Mouse (Mus musculus) cerebellum, adult 8-10 months (tissue): ENCODE data around the gene Clic3.

Experiments
- DNase-seq: peaks from one replicate; pipeline ENCODE4 v3.0.0; 2022

The Clic3 gene

DNA sequence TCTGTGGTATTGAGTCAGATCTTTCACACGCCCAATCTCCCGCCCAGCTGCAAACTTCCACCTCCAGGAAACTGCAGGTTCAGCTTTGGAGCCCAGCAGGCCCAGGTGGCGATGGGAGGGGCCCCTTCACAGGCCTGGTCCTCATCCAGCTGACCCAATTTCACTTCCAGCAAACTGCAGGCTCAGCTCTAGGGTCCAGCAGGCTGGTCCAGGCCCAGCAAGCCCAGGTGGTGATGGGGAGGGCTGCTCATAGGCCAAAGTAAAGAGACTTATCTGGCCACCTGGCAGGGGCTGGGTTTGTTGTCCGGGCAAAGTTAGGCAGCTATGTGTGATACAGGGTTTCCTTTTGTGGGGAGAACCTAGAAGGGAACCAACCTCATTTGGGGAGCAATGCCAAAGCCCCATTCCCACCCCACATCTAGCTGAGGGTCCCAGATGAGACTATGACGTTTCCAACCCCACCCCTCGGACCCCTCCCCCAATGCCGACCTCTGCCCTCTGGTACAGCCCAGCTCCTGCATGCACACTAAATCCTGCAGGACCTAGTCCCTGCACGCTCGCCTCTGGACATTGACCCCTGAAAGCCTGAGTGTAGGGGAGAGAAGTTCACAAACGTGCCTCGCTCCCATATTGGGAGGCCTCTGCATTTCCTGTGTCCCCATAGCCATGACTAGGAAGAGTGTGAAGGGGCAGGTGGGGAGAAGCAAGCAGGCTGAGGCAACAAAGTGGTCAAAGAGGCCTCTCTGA, 28.4 kb downstream of the Clic3 start:
- DNase-seq: peak; percentile 95

DNA sequence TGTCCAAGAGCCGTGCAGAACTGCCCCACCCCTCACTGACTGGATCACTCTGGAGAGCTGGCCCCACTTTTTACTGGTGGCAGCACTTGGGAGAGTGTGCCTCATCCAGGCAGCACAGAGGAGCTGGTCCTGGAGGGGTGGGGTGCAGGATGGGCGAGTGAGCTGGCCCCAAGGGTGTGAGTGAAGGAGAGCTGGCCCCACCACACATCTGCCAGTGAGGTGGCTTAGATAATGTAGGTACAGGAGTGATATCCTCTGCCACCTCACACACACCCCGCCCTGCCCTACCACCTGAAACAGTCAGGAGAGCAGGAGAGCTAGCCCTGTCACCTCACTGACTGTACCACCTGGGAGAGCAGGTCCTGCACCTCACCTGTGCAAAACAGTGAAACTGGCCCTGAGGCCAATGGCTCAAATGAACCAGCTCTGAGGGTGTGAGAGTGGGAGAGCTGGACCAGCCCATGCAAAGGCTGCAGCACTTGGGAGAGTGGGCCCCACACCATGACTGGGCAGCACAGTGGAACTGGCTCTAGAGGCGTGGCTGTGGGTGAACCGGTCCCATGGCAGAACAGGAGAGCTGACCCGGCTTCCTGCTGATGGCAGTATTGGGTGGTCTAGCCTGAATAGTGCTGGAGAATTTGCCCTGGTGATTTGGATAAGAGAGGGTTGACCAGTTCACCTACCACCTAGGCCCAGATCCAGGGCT, 31.5 kb downstream of the Clic3 start:
- no peak for DNase-seq

DNA sequence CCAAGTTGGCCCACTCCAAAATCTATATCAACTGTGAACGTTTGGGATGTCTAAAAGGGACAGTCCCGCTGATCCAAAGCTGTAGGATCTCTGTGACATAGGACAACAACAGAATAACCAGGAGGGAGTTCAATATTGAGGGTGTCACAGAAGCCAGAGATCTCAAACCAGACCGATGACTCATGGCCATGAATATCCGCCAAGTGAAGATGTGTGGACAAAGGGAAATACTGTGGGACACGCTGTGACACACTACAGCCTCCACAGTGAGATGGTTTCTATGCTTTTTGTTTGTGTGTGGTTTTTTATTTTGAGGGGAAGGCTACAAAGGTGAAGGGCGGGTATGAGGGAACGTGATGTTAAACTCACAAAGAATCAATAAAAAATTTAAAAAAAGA, 32.0 kb downstream of the Clic3 start:
- peak; percentile 65 for DNase-seq

DNA sequence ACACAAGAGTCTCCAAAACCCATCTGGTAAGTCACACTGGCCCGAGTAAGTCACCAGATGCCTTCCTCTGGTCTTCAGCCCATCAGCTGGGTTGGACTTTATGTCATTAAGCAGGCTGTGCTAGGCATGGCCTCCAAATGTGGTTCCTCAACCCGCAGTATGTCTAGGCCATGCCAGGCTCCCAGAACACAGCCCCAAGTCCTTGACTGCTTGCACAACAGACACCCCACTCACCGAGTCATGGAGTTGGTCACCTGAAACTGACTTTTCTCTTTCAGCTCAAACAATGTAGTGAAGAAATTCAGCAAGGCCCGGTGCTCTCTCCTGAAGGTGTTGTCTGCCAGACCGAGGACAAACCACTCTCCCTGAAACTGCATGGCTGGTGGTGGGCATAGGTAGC, 36.4 kb downstream of the Clic3 start:
- no peak for DNase-seq

DNA sequence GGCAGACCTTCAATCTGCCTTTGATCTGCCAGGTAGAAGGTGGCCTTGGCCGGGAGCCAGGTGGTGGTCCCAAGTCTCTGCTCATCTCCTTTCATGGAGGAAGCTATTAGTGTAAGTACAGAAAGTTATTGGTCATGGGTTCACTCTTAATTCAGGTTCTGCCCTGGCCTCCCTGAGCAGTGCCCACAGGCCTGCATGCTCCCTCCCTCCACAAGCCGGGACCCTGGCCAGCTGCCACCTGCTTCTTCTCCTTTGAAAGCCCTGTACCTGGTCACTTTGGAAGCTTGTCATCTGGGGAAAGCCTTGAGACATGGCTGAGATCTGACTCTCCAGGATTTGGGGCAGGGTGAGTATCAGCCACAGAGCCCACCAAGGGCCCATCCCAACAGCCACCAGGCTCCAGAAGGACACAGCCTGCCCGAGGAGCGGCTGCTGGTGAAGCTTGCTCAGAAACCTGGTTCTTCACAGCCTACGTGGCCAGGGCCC, 36.9 kb downstream of the Clic3 start, which contains the start of gene Lcn12:
Lcn12 (minus strand) TSS at position 436 of the 486 bp plus-strand sequence.
- peak; percentile 79 for DNase-seq

DNA sequence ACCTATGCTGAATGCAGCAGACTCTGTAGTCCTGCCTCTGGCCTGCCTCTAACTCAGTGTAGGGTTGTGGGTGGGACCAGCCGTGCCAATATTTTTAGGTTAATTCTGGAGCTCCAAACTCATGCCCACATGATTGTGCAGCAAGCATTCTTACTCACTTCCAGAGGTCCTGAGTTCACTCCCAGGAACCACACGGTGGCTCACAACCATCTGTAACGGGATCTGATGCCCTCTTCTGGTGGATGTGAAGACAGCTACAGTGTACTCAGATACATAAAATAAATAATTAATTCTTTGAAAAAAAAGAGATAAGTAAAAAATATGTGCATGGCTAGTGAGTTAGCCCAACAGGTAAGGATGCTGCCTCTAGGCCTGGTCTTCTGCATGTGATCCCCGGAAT, 39.8 kb downstream of the Clic3 start:
- DNase-seq: peak; percentile 54

DNA sequence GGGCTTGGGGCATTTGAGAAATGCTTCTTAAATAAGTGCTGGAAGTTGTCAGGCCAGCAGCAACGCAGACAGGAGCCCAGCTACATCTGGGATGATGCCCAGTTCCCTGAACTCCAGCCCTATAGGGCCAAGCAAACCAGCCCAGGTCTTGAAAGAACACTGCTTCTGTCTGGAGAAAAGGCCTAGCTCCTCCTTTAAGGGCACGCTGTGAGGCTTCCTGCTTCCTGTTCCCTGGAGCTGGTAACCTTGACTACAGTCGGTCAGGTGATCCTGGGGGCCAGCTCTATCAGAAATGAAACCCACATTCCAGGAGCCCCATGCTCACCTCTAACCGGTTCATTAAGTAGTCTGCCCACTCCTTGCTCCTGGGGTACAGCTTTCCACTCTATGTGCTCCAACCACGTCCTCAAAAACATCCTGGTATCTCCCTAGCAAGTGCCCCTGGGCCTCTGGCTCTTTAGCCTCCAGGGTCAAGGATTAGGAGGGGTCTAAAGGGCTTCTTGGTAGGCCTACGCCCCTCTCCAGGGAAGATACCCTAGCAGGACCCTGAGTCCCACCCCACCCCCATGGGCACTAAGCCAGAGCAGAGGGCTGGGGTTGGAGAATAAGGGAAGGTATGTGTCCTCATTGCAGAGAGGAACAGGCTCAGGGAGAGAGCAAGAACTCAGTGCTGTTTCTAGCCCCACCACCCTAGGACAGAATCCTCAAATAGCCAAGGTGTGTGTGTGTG, 41.4 kb downstream of the Clic3 start:
- peak; percentile 34 for DNase-seq

DNA sequence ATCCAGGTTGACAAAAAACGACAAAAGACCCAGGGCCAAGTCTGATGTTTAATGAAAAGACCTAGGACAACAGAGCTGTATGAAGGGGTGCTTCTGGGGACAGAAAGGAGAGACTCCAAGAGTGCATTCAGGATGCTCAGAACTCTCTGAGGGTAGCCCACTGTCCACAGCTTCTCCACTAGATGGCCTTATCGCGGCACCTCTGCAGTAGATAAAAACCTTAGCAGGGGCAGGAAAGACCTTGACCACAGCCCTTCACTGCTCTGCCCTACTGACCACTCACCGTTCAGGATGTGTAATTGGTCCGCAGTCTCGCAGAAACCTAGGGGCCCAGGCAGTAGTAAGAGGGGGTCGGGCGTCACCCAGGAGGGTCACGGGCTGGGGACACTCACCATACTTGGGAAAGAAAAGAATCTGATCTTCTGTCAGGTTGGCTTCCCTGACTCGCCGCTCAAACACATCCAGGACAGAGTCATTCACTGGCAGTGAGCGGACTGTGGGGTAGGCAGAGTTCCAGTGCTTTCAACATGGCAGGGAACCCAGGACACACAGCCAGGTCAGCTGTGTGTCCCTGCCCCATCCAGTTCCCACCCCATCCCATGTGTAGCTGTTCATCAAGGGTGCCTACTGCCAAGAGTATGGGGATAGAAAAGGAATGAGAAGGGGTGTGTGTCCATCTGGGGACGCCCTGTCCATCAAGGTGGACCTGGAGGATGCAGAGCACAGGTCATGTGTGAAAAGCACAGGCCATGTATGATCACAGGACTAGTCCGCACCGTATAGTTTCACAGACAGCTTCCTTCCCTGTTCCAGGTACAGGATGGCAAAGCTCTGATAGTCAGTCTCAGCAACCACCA, 42.2 kb downstream of the Clic3 start:
- DNase-seq: peak; percentile 25

DNA sequence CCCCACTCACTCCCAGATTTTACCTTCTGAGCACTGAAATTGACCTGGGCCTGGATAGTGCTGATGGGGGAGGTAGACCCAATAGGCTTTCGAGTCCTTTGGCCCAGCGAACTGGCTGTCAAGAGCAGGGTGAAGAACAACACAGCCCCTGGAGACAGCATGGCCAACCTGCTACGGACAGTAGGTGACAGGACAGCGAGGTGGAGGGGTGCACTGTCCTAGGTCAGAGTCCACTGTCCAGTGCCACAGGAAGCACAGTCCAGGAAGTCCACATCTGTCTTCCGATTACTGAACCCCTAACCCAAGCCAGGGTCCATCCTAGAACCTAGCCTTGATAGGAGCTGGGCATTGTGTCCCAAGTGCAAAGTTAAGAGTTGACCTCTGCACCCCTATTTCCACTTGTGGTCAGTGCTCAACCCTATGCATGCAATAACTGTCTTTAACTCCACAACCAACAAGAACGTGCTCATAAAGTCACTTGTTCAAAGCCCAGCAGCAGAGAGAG, 43.5 kb downstream of the Clic3 start:
- no peak for DNase-seq

DNA sequence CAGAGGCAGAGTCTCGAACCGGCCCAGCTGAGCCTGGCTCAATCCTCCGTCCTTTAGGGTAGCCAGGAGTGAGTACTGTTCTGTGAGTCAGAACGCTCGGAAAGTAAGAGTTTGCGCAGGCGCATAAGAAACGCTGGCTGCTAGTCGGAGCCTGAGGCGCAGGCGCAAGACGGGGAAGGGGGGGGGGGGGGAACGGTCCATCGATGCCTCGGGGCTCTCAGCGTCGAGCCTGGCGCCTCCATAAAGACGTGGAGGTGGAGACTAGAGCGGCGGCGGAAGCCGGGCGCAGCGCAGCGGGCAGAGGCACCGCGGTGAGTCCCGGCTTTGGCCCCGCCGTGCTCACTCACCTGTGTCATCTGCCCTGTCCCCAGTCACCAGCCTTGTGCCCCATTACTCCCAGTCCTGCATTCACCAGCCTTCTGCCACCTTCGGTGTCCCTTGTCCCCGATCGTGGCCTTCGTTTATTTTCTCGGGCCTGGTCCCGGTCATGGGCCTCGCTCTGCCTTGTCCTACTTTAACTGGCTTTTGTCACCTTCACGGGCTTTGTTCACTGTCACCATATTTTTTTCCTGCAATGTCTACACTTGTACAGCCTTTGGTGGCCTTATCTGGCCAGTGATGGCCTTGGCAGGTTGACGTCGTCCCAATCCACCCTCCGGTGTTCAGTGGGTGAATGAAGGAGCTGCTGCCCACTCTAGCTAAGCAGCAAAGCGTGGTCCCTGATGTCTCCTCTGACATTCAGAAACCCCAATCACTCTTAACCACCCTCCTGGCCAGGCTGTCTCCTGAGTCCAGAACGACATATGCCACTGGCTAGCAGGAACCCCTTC, 44.2 kb downstream of the Clic3 start, which contains the start of gene Fbxw5:
Fbxw5 (plus strand) TSS at position 175 of the 830 bp plus-strand sequence.
- peak; percentile 81 for DNase-seq

DNA sequence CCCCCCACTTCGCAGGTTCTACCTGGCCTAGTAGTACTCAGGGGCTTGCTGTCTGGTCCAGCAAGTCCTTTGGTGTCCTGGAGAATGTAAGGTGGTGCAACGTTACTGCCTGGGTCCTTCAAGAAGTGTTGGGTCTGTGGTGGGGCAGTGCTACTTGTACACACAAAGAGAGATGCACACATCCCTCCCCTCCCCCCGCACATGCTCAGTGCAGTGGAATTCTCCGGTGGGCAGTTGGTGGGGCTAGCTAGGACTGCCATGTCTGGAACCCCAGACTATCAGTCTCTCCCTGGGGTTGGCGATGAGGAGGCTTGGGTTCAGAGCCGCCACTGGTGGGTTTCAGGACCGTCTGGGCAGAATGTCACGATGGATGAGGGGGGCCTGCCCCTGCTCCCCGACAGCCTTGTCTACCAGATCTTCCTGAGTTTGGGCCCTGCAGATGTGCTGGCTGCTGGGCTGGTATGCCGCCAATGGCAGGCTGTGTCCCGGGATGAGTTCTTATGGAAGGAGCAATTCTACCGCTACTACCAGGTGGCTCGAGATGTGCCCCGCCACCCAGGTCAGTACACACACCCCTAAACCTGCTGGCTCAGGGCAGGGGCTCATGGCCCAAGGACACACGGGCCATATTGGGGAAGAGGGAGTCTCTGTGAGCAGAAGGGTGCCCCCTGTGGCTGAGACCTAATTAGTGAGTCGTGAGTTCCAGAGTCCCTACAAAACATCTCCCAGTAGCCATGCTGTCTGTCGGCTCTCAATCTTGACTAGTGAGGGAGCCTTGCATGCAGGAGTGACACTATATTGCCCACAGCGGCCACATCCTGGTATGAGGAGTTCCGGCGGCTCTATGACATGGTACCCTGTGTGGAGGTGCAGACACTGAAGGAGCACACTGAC, 45.2 kb downstream of the Clic3 start, which contains the start of gene C8g:
C8g (minus strand) TSS at position 127 of the 894 bp plus-strand sequence.
- DNase-seq: peak; percentile 52

DNA sequence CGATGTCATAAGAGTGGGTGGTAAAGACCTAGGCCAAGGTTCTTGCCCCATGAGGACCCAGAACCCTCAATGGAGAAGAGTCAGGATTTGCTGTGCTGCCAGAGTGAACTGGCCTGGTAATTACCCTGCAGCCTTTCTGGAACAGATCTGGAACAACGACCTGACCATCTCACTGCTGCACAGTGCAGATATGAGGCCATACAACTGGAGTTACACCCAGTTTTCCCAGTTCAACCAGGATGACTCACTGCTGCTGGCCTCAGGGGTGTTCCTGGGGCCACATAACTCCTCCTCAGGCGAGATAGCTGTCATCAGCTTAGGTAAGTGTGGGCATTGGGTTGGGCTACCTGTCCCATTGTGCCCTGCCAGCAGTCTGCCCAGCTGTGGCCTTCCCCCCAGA, 46.1 kb downstream of the Clic3 start:
- DNase-seq: no peak

DNA sequence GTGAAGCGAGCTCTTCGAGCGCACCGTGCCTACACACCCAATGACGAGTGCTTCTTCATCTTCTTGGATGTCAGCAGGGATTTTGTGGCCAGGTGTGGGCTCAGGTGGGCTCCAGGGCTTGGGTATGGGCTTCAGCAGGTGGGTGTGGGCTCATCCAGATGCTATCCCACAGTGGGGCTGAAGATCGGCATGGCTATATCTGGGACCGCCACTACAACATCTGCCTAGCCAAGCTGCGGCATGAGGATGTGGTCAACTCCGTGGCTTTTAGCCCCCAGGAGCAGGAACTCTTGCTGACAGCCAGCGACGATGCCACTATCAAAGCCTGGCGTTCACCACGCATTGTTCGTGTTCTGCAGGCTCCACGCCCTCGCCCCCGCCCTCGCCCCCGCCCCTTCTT, 47.9 kb downstream of the Clic3 start:
- DNase-seq: no peak

DNA sequence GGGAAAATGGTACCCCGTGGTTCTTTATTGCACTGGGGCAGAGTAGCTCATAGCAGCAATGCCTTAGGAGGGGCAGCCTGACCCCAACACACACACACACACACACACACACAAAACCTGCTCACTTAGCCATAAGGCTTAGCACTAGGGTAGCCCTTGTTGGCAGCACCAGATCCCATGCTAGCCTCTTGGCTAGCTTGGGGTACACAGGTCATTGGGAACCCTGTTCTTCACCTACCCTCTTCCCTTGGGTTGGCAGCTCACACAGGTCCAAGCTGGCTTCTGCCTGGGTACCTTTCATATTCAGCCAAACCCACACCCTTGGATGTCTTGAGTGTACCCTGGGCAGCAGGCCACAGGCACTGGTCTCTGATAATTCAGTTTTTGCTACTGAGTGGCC, 48.4 kb downstream of the Clic3 start:
- DNase-seq: no peak

DNA sequence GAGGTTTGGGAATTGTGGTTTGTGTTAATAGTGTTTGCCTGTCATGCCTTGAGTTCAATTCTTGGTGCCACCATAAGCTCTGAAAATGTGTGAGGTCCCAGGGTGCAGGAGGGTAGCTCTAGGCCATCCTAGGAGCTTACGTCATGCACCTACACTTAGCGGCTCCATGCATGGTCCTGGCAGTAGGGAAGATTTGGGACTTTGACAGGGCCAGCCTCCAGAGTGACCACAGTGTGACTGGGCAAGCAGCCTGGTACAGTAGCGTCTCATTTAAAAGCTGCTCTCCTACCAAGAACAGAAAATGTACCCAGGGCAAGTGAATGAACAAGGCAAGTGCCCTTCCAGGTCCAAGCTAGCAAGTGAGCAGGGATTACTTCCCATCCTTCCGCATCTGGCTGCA, 49.2 kb downstream of the Clic3 start:
- peak; percentile 23 for DNase-seq

DNA sequence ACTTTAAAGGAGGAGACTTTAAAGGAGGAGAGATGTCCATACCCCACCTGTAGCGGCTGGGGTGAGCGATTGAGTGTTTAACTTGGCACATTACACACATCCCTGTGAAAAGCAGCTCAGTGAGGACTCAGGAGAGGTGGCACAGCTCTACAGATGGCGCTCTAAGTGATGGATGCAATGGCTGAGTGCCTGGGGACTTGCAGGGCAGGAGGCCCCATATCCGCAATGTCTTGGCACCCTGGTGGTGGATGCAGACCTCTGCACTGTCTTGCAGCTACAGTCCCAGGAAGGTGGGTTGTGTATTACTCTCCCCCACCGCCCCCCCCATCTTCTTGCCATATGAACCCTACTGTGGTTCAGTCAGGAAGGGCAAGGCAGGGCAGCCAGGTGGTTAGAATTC, 50.3 kb downstream of the Clic3 start:
- DNase-seq: no peak
